15 mouse cellular contexts compared by ENCODE assay signal in the genomic region with DNA sequence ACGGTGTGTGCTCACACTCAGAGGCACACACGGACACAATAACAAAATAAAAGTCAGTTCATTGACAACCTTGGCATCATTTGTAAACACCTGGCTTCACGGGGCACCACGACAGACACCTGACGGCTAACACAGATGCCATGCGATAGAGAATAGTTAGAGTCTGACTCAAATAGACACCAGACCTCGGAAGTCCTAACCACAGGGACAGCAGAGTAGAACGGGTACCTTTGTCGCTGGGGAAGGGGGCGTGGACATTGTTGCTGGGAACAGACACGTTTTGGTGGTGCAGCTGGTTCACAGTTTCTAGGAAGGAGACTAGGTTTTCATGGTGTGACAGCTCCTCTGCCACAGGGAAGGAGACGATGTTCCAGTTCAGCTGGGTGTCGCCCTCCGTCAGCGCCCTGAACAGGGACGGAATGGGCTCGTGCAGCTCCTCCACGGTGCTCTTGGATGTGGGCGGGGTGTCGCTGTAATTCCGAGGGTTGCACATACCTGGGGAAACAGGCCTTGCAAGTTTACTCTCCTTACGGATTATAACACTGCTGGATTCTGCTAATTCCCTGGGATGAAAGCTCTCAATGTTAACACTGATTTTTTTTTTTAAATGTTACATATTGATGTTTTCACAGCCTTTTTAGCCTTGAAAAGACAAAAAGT. TPM values are rescaled to one million over a fixed set of nuclear protein-coding genes. Genes with fewer than 3 reads are reported as not detected.
DNase-seq lines count a peak whose midpoint lies in the region; ATAC-seq lines count a peak whose summit lies in the region.
"Had no signal": no experiment of that assay in that cellular context is flagged by ENCODE, and none has a peak within 500 bp of the region (broad histone marks: within the 10 kb centered on the region; RNA-seq: fewer than 3 reads in every experiment).

No protein-coding gene starts in this region.

- no peak overlapping the region for H3K4me3 ChIP-seq in liver, embryonic 11.5 days (ENCODE audit: low read depth, low read length)
- H3K4me3 ChIP-seq: embryonic facial prominence, embryonic 13.5 days; liver, embryonic 13.5 days; midbrain, embryonic 15.5 days had no signal

- WGBS in liver, embryonic 11.5 days: 82% methylated on average over 22 of the region's 22 CpGs

- no peaks in the 10 kb centered on the region for H3K27me3 ChIP-seq in liver, embryonic 11.5 days (replicated peaks; ENCODE audit: control insufficient read depth, insufficient read depth, low read length)
- H3K27me3 ChIP-seq: embryonic facial prominence, embryonic 13.5 days; liver, embryonic 13.5 days; midbrain, embryonic 15.5 days had no signal

- DNase-seq in urinary bladder, postnatal 14 days (ENCODE audit: low spot score): peak; percentile 50
- DNase-seq in urinary bladder, postnatal 25 days (ENCODE audit: low spot score): no peak
- peak; percentile 82 for DNase-seq in lung, postnatal 25 days (ENCODE audit: low spot score)
- DNase-seq in testis, postnatal 14 days (ENCODE audit: low spot score): no peak
- no peak for DNase-seq in liver, embryonic 11.5 days (ENCODE audit: low spot score)
- DNase-seq in left cerebral cortex, postnatal 36 days (ENCODE audit: low spot score in 2 of 2): no peak
- DNase-seq: gastrocnemius, postnatal 25 days; heart, postnatal 36 days; liver, embryonic 13.5 days; right cerebral cortex, postnatal 25 days had no signal

- no peak overlapping the region for H3K9ac ChIP-seq in liver, embryonic 11.5 days (ENCODE audit: low read depth, low read length)
- H3K9ac ChIP-seq: embryonic facial prominence, embryonic 13.5 days; liver, embryonic 13.5 days; midbrain, embryonic 15.5 days had no signal

- no peaks in the 10 kb centered on the region for H3K9me3 ChIP-seq in liver, embryonic 11.5 days (ENCODE audit: control insufficient read depth, low read length)
- H3K9me3 ChIP-seq: embryonic facial prominence, embryonic 13.5 days; liver, embryonic 13.5 days; midbrain, embryonic 15.5 days had no signal

- H3K36me3 ChIP-seq in liver, embryonic 11.5 days (ENCODE audit: control insufficient read depth, insufficient read depth, low read length): peaks cover 13% of the 10 kb centered on the region

- intact Hi-C loops in left cerebral cortex, postnatal 36 days (cut with DNase I): no loop called here

- peak; percentile 96 for ATAC-seq in inflammation-experienced regulatory T-cells, adult 6 months
- no peak for ATAC-seq in liver, embryonic 11.5 days (replicated peaks; ENCODE audit: low FRiP score)
- ATAC-seq: midbrain, embryonic 15.5 days had no signal

- no peak overlapping the region for H3K27ac ChIP-seq in liver, embryonic 11.5 days (ENCODE audit: low read depth, low read length)
- H3K27ac ChIP-seq: embryonic facial prominence, embryonic 13.5 days; kidney, postnatal 0 days; liver, embryonic 13.5 days; midbrain, embryonic 15.5 days had no signal

- H3K4me1 ChIP-seq in liver, embryonic 11.5 days (replicated peaks; ENCODE audit: control insufficient read depth, insufficient read depth, low read length): 0 out of 2 replicates have a peak, but pooled peaks cover 2% of the 10 kb centered on the region

- H3K4me2 ChIP-seq in liver, embryonic 11.5 days: no peak overlapping the region
- H3K4me2 ChIP-seq: embryonic facial prominence, embryonic 13.5 days; heart, embryonic 11.5 days; liver, embryonic 13.5 days; midbrain, embryonic 15.5 days had no signal

RNA-seq across cellular contexts. Expression of a gene that starts 21.6 kb away (rescaled TPM):
- 10 to 100 TPM; 18.6 to 22.8 (median 22.1) TPM for polyA plus RNA-seq in inflammation-experienced regulatory T-cells, adult 6 months (2017; shearing (Covaris generic))
- polyA plus RNA-seq in liver, embryonic 11.5 days (2014; fragmentation: Nextera tagmentation; extraction: Ambion mirVana): 47.3 and 48.4 TPM in 2 replicates
- total RNA-seq in left cerebral cortex, postnatal 36 days (2021): 10 to 100 TPM; 23.4 to 24.5 TPM

RNA-seq across cellular contexts. Expression of a gene that starts 43.9 kb away (rescaled TPM):
- 10 to 100 TPM; 48.4 to 62.8 (median 60.1) TPM for polyA plus RNA-seq in inflammation-experienced regulatory T-cells, adult 6 months (2017; shearing (Covaris generic))
- polyA plus RNA-seq in liver, embryonic 11.5 days (2014; fragmentation: Nextera tagmentation; extraction: Ambion mirVana): 48.7 and 55.2 TPM in 2 replicates
- 10 to 100 TPM; 62.1 to 64.0 TPM for total RNA-seq in left cerebral cortex, postnatal 36 days (2021)

Comparison
In these comparisons a context has a peak if more than half of its experiments do, and no peak if none do; other contexts are left out.
1. DNase-seq: peak in urinary bladder, postnatal 14 days (single experiment) and lung, postnatal 25 days (single experiment); none in urinary bladder, postnatal 25 days (single experiment), testis, postnatal 14 days (single experiment), liver, embryonic 11.5 days (single experiment) and left cerebral cortex, postnatal 36 days (0 of 2).